Mouse (Mus musculus) embryonic facial prominence, embryonic 12.5 days (tissue): Measurements from ENCODE around the gene Optn. TPM values are rescaled to one million over a fixed set of nuclear protein-coding genes. Genes with fewer than 3 reads are reported as not detected.
A peak's percentile ranks its signal among the peaks of the same experiment; 100 is the strongest.

Experiments used
- ATAC-seq: fragments of 200-750 bp; cut with Nextera tagmentation; 2 replicates; pipeline ENCODE4 v1.8.0; 2017; ENCODE audit not compliant: insufficient number of reproducible peaks, insufficient read depth, low FRiP score, low TSS enrichment
- H3K27ac ChIP-seq: fragments of 300-500 bp; sonication (generic); 2 replicates; pipeline ENCODE4 v1.5.1; 2016; ENCODE audit warnings: mild to moderate bottlenecking
- H3K27me3 ChIP-seq: fragments of 300-500 bp; sonication (generic); 2 replicates; pipeline ENCODE4 v1.6.1; 2016; ENCODE audit warnings: mild to moderate bottlenecking, moderate library complexity
- H3K36me3 ChIP-seq: fragments of 300-500 bp; sonication (generic); 2 replicates; pipeline ENCODE4 v1.6.1; 2016; ENCODE audit warnings: mild to moderate bottlenecking
- H3K4me1 ChIP-seq: fragments of 300-500 bp; sonication (generic); 2 replicates; pipeline ENCODE4 v1.6.1; 2016
- H3K4me2 ChIP-seq: fragments of 300-500 bp; sonication (generic); replicated peaks from 2 replicates; pipeline ENCODE4 v1.6.1; 2016; ENCODE audit warnings: mild to moderate bottlenecking, moderate library complexity
- H3K4me3 ChIP-seq: fragments of 300-500 bp; sonication (generic); 2 replicates; pipeline ENCODE4 v1.5.1; 2016; ENCODE audit warnings: mild to moderate bottlenecking
- H3K9ac ChIP-seq: fragments of 300-500 bp; sonication (generic); 2 replicates; pipeline ENCODE4 v1.6.1; 2016; ENCODE audit warnings: mild to moderate bottlenecking, moderate library complexity
- H3K9me3 ChIP-seq: fragments of 300-500 bp; sonication (generic); 2 replicates; pipeline ENCODE4 v1.6.1; 2016; ENCODE audit warnings: mild to moderate bottlenecking, moderate library complexity
- WGBS: fragments of 180-500 bp; shearing (Covaris S2); methylation state at CpG from one replicate; pipeline ENCODE4 v1.1.7; 2016; 5-methylcytosine and 5-hydroxymethylcytosine counted together
- polyA plus RNA-seq: library from polyadenylated mRNA; unstranded; fragments of >200 nt; fragmentation: Nextera tagmentation; extraction: Ambion mirVana; gene quantifications from 2 replicates; pipeline ENCODE4 v1.2.1, GENCODE M21; 2016

Optn gene
- polyA plus RNA-seq, 1 experiment from 2014 or later = 4.6 TPM

- ATAC-seq = no peak
- H3K36me3 ChIP-seq = no peaks in the 10 kb centered on the region
- no peak overlapping the region for H3K27ac ChIP-seq
- WGBS = 53% methylated on average over 14 of the region's 14 CpGs
- no peaks in the 10 kb centered on the region for H3K9me3 ChIP-seq
- H3K9ac ChIP-seq = no peak overlapping the region
- no peaks in the 10 kb centered on the region for H3K4me1 ChIP-seq
- no peak overlapping the region for H3K4me2 ChIP-seq
- H3K27me3 ChIP-seq = no peaks in the 10 kb centered on the region
- no peak overlapping the region for H3K4me3 ChIP-seq
Observed at GRCm38 (mm10) chr2:5023699-5024399, 40.0 kb downstream of the Optn start.

GRCm38 (mm10) chr2:5023275-5023674 lies 40.6 kb downstream of the Optn start:
- no peaks in the 10 kb centered on the region for H3K9me3 ChIP-seq
- WGBS = 70% methylated on average over 2 of the region's 2 CpGs
- H3K4me3 ChIP-seq = no peak overlapping the region
- H3K4me2 ChIP-seq = no peak overlapping the region
- no peaks in the 10 kb centered on the region for H3K4me1 ChIP-seq
- ATAC-seq = no peak
- no peaks in the 10 kb centered on the region for H3K36me3 ChIP-seq
- H3K27me3 ChIP-seq = no peaks in the 10 kb centered on the region
- no peak overlapping the region for H3K9ac ChIP-seq
- H3K27ac ChIP-seq = no peak overlapping the region

GRCm38 (mm10) chr2:5019708-5020107 lies 44.1 kb downstream of the Optn start:
- H3K4me1 ChIP-seq = no peaks in the 10 kb centered on the region
- H3K27ac ChIP-seq = no peak overlapping the region
- H3K4me2 ChIP-seq = no peak overlapping the region
- H3K9me3 ChIP-seq = no peaks in the 10 kb centered on the region
- no peak overlapping the region for H3K4me3 ChIP-seq
- no peak overlapping the region for H3K9ac ChIP-seq
- no peak for ATAC-seq
- H3K27me3 ChIP-seq = no peaks in the 10 kb centered on the region
- H3K36me3 ChIP-seq = no peaks in the 10 kb centered on the region
- WGBS = 64% methylated on average over 1 of the region's 1 CpGs

- WGBS = 90% methylated on average over 7 of the region's 7 CpGs
- Histone ChIP-seq H3K9ac (no peak overlapping the region), H3K9me3 (no peaks in the 10 kb centered on the region), H3K4me3 (no peak overlapping the region), H3K36me3 (no peaks in the 10 kb centered on the region), H3K27ac (no peak overlapping the region), H3K27me3 (no peaks in the 10 kb centered on the region), H3K4me1 (peaks cover 2% of the 10 kb centered on the region), H3K4me2 (no peak overlapping the region)
- no peak for ATAC-seq
Observed at GRCm38 (mm10) chr2:5016922-5017321, 46.9 kb downstream of the Optn start.

GRCm38 (mm10) chr2:5015527-5015926 lies 48.3 kb downstream of the Optn start:
- peaks cover 8% of the 10 kb centered on the region for H3K4me1 ChIP-seq
- ATAC-seq = no peak
- H3K36me3 ChIP-seq = 0 out of 2 replicates have a peak, but pooled peaks cover 2% of the 10 kb centered on the region
- no peaks in the 10 kb centered on the region for H3K27me3 ChIP-seq
- H3K9ac ChIP-seq = no peak overlapping the region
- no peak overlapping the region for H3K4me2 ChIP-seq
- H3K9me3 ChIP-seq = no peaks in the 10 kb centered on the region
- 87% methylated on average over 6 of the region's 6 CpGs for WGBS
- H3K27ac ChIP-seq = no peak overlapping the region
- H3K4me3 ChIP-seq = no peak overlapping the region

- 77% methylated on average over 7 of the region's 7 CpGs for WGBS
- ATAC-seq = no peak
- Histone ChIP-seq H3K27me3 (no peaks in the 10 kb centered on the region), H3K27ac (no peak overlapping the region), H3K4me2 (no peak overlapping the region), H3K4me3 (no peak overlapping the region), H3K9me3 (no peaks in the 10 kb centered on the region), H3K9ac (no peak overlapping the region), H3K4me1 (peaks cover 8% of the 10 kb centered on the region), H3K36me3 (0 out of 2 replicates have a peak, but pooled peaks cover 3% of the 10 kb centered on the region)
Observed at GRCm38 (mm10) chr2:5014616-5015015, 49.2 kb downstream of the Optn start.

GRCm38 (mm10) chr2:5012491-5013324 lies 51.1 kb downstream of the Optn start, which contains the start of gene Mcm10:
Gene Mcm10, minus strand, starts transcription at chr2:5012791.
- Histone ChIP-seq H3K9ac (peak within 1 kb of the TSS; percentile 52), H3K27me3 (no peaks in the 10 kb centered on the region), H3K9me3 (no peaks in the 10 kb centered on the region), H3K27ac (peak within 1 kb of the TSS; percentile 57; the same call in 1 of the 2 replicates), H3K4me2 (peak within 1 kb of the TSS; percentile 59), H3K36me3 (peaks cover 17% of the 10 kb centered on the region), H3K4me1 (peaks cover 8% of the 10 kb centered on the region), H3K4me3 (peak within 1 kb of the TSS; percentile 76)
- peak; percentile 99 for ATAC-seq
- 5% methylated on average over 32 of the region's 32 CpGs for WGBS

- H3K4me1 ChIP-seq = peaks cover 8% of the 10 kb centered on the region
- H3K36me3 ChIP-seq = peaks cover 24% of the 10 kb centered on the region
- no peak overlapping the region for H3K27ac ChIP-seq
- WGBS = 12% methylated on average over 8 of the region's 8 CpGs
- H3K4me2 ChIP-seq = peak overlapping the region; percentile 59
- peak overlapping the region; percentile 52 for H3K9ac ChIP-seq
- no peaks in the 10 kb centered on the region for H3K9me3 ChIP-seq
- ATAC-seq = no peak
- H3K27me3 ChIP-seq = no peaks in the 10 kb centered on the region
- peak overlapping the region; percentile 76 for H3K4me3 ChIP-seq
Observed at GRCm38 (mm10) chr2:5011898-5012490, 51.9 kb downstream of the Optn start.

GRCm38 (mm10) chr2:5007107-5007506 lies 56.7 kb downstream of the Optn start:
- Histone ChIP-seq H3K4me2 (no peak overlapping the region), H3K9me3 (no peaks in the 10 kb centered on the region), H3K27ac (no peak overlapping the region), H3K4me1 (peaks cover 8% of the 10 kb centered on the region), H3K36me3 (peaks cover 59% of the 10 kb centered on the region), H3K27me3 (no peaks in the 10 kb centered on the region), H3K4me3 (no peak overlapping the region), H3K9ac (no peak overlapping the region)
- ATAC-seq = no peak
- WGBS = 94% methylated on average over 4 of the region's 4 CpGs

GRCm38 (mm10) chr2:5001266-5001665 lies 62.6 kb downstream of the Optn start:
- ATAC-seq = no peak
- Histone ChIP-seq H3K4me1 (no peaks in the 10 kb centered on the region), H3K27ac (no peak overlapping the region), H3K4me2 (no peak overlapping the region), H3K9ac (no peak overlapping the region), H3K27me3 (no peaks in the 10 kb centered on the region), H3K4me3 (no peak overlapping the region), H3K36me3 (peaks cover 68% of the 10 kb centered on the region), H3K9me3 (no peaks in the 10 kb centered on the region)
- 93% methylated on average over 6 of the region's 6 CpGs for WGBS

- Histone ChIP-seq H3K4me3 (no peak overlapping the region), H3K9me3 (no peaks in the 10 kb centered on the region), H3K9ac (no peak overlapping the region), H3K27me3 (no peaks in the 10 kb centered on the region), H3K4me1 (no peaks in the 10 kb centered on the region), H3K4me2 (no peak overlapping the region), H3K36me3 (peaks cover 69% of the 10 kb centered on the region), H3K27ac (no peak overlapping the region)
- no peak for ATAC-seq
- WGBS = 74% methylated on average over 3 of the region's 3 CpGs
Observed at GRCm38 (mm10) chr2:4998905-4999304, 64.9 kb downstream of the Optn start.
